Mouse (Mus musculus) brain, embryonic 14.5 days (tissue): ENCODE data around the gene Them5.

Source experiments
- CTCF ChIP-seq: fragments of 200-500 bp; IDR thresholded peaks from 2 replicates; pipeline ENCODE4 v1.5.1; 2012; ENCODE audit warnings: inconsistent platforms, mild to moderate bottlenecking, moderate library complexity, borderline replicate concordance; ENCODE audit not compliant: insufficient read depth, insufficient read length; ENCODE audit errors: extremely low read depth
- POLR2A ChIP-seq: fragments of 200-500 bp; IDR thresholded peaks from 2 replicates; pipeline ENCODE4 v1.6.1; 2012; ENCODE audit warnings: mild to moderate bottlenecking, inconsistent platforms, borderline replicate concordance; ENCODE audit not compliant: poor library complexity, insufficient read depth, insufficient read length, severe bottlenecking; ENCODE audit errors: extremely low read depth

DNA sequence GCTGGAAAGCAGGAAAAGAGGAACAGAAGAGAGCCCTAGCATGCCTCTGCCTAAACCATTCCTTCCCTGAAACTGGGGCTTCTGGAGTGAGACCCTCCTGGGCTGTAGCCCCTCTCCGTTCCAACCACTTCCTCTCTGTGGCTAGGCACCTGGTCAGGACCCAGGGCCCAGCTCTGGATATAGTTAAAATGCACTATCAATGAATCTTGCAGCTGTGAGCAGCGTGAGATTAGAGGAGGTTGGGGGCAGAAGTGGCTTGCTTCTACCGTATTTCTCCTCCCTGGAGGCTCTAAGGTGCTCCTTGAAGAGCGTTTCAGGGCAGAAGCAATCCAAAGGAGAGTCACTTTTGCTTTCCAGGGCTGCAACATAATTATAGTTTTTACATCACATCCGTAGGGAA lies 40.4 kb downstream of the Them5 start:
- TF ChIP-seq CTCF, result no peak
- TF ChIP-seq POLR2A, result no peak
